Mouse (Mus musculus): Measurements from ENCODE around the gene Nkapd1. TPM values are rescaled to one million over a fixed set of nuclear protein-coding genes. Genes with fewer than 3 reads are reported as not detected.

Nkapd1 gene
- polyA plus RNA-seq, 1 experiment, result 6.4 TPM

DNA sequence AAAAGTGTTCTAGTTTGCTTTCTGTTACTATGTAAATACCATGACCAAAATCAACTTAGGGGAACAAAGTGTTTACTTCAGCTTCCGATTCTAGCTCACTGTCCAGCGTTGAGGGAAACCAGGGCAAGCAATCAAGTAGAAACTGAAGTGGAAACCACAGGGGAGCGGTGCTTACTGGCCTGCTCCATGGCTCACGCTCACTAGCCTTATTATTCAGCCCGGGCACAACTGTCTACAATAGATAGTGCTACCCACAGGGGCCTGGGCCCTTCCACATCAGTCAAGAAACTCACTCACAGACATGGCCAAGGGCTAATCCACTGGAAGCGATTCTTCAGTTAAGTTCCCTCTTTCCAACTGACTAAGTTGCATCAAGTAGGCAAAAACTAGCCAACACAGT, 15.7 kb downstream of the Nkapd1 start:
- Histone ChIP-seq H3K36me3 (ENCODE audit: control insufficient read depth, insufficient read depth, low read length) (peaks cover 1% of the 10 kb centered on the region), H3K4me3 (ENCODE audit: control insufficient read depth, low read depth, low read length) (no peak overlapping the region), H3K27me3 (ENCODE audit: control insufficient read depth, insufficient read depth, low read length) (no peaks in the 10 kb centered on the region), H3K4me1 (ENCODE audit: control insufficient read depth, insufficient read depth, low read length) (peaks cover 5% of the 10 kb centered on the region), H3K27ac (ENCODE audit: control insufficient read depth, insufficient read depth, low read depth, low read length) (no peak overlapping the region)
- TF ChIP-seq CTCF (IDR thresholded peaks at IDR 0.05; ENCODE audit: control insufficient read depth, insufficient read depth, insufficient replicate concordance, low read depth, low read length), result no peak
- no peak for TF ChIP-seq POLR2A (IDR thresholded peaks at IDR 0.05; ENCODE audit: control insufficient read depth, low read depth, low read length)

DNA sequence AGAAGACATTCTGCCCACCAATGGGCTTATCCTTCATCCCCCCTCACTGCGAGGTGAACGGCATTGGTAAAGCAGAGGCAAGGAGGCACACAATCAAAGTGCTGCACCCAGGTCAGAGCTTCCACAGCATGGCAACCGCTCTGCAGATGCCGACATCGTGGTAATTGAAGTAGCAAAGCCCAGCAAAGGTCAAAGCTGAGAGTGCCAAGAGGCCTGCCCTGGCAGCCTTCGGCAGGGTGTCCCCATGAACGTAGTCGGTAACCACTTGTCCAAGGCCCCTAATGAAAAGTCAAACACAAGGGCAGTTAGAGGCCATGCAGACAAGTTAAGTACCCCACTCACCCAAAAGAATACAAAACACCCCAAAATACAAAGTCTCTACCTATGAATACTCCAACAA, 20.3 kb downstream of the Nkapd1 start:
- Histone ChIP-seq H3K27ac (ENCODE audit: control insufficient read depth, insufficient read depth, low read depth, low read length) (no peak overlapping the region), H3K4me3 (ENCODE audit: control insufficient read depth, low read depth, low read length) (no peak overlapping the region), H3K36me3 (ENCODE audit: control insufficient read depth, insufficient read depth, low read length) (peaks cover 2% of the 10 kb centered on the region), H3K27me3 (ENCODE audit: control insufficient read depth, insufficient read depth, low read length) (no peaks in the 10 kb centered on the region), H3K4me1 (ENCODE audit: control insufficient read depth, insufficient read depth, low read length) (peaks cover under 1% of the 10 kb centered on the region; the same call in 1 of the 2 replicates)
- TF ChIP-seq CTCF (IDR thresholded peaks at IDR 0.05; ENCODE audit: control insufficient read depth, insufficient read depth, insufficient replicate concordance, low read depth, low read length) (no peak), POLR2A (IDR thresholded peaks at IDR 0.05; ENCODE audit: control insufficient read depth, low read depth, low read length) (no peak)

DNA sequence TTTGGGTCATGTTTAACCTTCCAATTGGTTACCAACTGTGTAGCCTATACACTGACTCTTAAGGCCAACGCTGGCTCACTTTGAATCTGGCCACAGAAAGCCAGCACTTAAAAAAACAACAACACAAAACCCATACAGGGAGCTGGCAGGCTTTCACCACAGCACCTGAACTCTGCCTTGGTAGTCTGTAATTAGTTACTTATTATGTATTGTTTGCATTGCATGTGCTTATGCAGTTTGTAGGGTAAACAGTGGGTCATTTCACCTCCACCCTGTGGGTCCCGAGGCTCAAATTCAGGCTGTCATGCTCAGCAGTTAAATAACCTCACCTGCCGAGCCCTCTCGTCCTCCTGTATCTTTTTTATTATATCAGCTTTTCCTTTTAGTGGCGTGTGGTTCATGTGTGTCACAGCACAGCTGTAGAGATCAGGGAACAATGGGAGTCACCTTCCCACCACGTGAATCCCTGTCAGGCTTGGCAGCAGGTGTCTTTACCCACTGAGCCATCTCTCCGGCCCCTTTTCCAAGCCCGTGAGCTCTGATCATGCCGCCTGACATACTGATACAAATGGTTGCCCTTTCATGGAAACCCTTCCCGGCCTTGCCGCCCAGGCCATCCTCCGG, 22.4 kb downstream of the Nkapd1 start:
- no peak overlapping the region for H3K4me3 ChIP-seq (ENCODE audit: control insufficient read depth, low read depth, low read length)
- peaks cover 2% of the 10 kb centered on the region; the same call in 1 of the 2 replicates for H3K36me3 ChIP-seq (ENCODE audit: control insufficient read depth, insufficient read depth, low read length)

DNA sequence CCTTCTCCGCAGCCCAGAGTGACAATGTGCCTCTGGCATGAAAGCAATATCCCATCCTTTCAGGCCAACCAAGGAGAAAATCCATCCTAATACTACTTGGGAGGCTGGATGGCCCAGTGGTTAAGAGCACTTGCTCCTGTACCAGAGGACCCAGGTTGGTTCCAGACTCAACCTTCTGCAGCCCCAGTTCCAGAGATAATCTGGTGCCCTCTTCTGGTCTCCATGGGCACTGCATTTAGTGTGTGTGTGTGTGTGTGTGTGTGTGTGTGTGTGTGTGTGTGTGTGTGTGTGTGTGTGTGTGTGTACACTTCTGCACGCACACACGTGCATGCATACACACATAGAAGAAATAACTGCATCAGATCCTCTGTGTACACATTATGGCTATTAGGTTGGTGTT, 23.7 kb downstream of the Nkapd1 start:
- Histone ChIP-seq H3K27me3 (ENCODE audit: control insufficient read depth, insufficient read depth, low read length) (no peaks in the 10 kb centered on the region), H3K27ac (ENCODE audit: control insufficient read depth, insufficient read depth, low read depth, low read length) (no peak overlapping the region), H3K36me3 (ENCODE audit: control insufficient read depth, insufficient read depth, low read length) (peaks cover 2% of the 10 kb centered on the region; the same call in 1 of the 2 replicates), H3K4me3 (ENCODE audit: control insufficient read depth, low read depth, low read length) (no peak overlapping the region), H3K4me1 (ENCODE audit: control insufficient read depth, insufficient read depth, low read length) (no peaks in the 10 kb centered on the region)
- TF ChIP-seq CTCF (IDR thresholded peaks at IDR 0.05; ENCODE audit: control insufficient read depth, insufficient read depth, insufficient replicate concordance, low read depth, low read length) (peak; percentile 33; the same call in 1 of the 2 replicates), POLR2A (IDR thresholded peaks at IDR 0.05; ENCODE audit: control insufficient read depth, low read depth, low read length) (no peak)

More for the DNA sequence above, 22.4 kb downstream of the Nkapd1 start:
- no peak overlapping the region for H3K27ac ChIP-seq (ENCODE audit: control insufficient read depth, insufficient read depth, low read depth, low read length)
- no peak for TF ChIP-seq CTCF (IDR thresholded peaks at IDR 0.05; ENCODE audit: control insufficient read depth, insufficient read depth, insufficient replicate concordance, low read depth, low read length)
- no peak for TF ChIP-seq POLR2A (IDR thresholded peaks at IDR 0.05; ENCODE audit: control insufficient read depth, low read depth, low read length)
- H3K27me3 ChIP-seq (ENCODE audit: control insufficient read depth, insufficient read depth, low read length), result no peaks in the 10 kb centered on the region
- H3K4me1 ChIP-seq (ENCODE audit: control insufficient read depth, insufficient read depth, low read length), result no peaks in the 10 kb centered on the region

DNA sequence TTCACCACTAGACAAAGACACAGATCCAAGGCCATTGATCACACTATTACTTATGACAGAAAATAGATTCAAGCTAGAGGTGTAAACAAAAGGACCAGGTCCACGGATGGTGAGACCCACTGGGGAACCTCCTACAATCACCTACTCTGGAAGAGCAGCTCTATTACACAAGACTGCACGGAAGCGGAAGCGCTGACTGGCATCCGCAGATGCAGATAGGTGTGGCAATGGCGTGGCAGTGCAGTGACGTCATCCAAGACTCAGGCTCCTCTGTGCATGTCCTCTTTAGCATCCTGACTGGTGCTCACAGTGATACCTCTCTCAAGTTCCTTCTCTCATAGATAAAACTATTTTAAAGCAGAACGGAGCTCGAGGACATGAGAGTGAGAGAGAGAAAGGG, 24.3 kb downstream of the Nkapd1 start:
- Histone ChIP-seq H3K4me1 (ENCODE audit: control insufficient read depth, insufficient read depth, low read length) (no peaks in the 10 kb centered on the region), H3K36me3 (ENCODE audit: control insufficient read depth, insufficient read depth, low read length) (peaks cover 2% of the 10 kb centered on the region; the same call in 1 of the 2 replicates), H3K4me3 (ENCODE audit: control insufficient read depth, low read depth, low read length) (no peak overlapping the region), H3K27ac (ENCODE audit: control insufficient read depth, insufficient read depth, low read depth, low read length) (no peak overlapping the region), H3K27me3 (ENCODE audit: control insufficient read depth, insufficient read depth, low read length) (no peaks in the 10 kb centered on the region)
- no peak for TF ChIP-seq CTCF (IDR thresholded peaks at IDR 0.05; ENCODE audit: control insufficient read depth, insufficient read depth, insufficient replicate concordance, low read depth, low read length)
- TF ChIP-seq POLR2A (IDR thresholded peaks at IDR 0.05; ENCODE audit: control insufficient read depth, low read depth, low read length), result no peak

DNA sequence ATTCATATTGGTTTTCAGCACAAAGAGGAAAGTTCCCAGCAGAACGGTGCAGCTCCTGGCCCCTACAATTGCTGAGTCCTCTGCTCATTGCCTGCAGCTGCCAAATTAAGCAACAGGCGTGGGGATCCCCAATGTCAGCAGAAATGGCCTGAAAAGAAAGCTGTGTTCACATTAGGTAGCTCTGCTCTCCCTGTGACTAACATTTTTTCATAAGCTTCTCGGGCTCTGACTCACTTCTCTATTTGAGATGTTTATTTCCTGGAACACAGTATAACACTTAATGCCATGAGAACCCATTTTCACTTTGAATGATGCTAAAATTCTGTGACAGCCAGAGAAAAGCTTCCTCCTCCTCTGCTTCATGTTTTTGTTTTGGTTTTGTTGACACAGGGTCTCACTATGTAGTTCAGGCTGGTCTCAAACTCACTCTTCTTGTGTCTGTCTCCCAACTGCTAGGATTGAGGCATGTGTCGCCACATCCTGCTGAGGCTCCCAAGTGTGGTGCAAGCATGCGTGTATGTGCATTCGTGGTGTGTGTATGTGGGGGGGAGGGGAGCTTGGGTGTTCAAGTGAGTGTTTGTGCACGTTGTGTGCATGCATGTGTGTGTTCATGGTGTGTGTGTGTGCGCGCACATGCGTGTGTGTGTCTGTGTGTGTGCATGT, 26.3 kb downstream of the Nkapd1 start:
- no peaks in the 10 kb centered on the region for H3K36me3 ChIP-seq (ENCODE audit: control insufficient read depth, insufficient read depth, low read length)
- no peaks in the 10 kb centered on the region for H3K27me3 ChIP-seq (ENCODE audit: control insufficient read depth, insufficient read depth, low read length)
- no peak overlapping the region for H3K27ac ChIP-seq (ENCODE audit: control insufficient read depth, insufficient read depth, low read depth, low read length)
- no peaks in the 10 kb centered on the region for H3K4me1 ChIP-seq (ENCODE audit: control insufficient read depth, insufficient read depth, low read length)
- TF ChIP-seq POLR2A (IDR thresholded peaks at IDR 0.05; ENCODE audit: control insufficient read depth, low read depth, low read length) (no peak), CTCF (IDR thresholded peaks at IDR 0.05; ENCODE audit: control insufficient read depth, insufficient read depth, insufficient replicate concordance, low read depth, low read length) (no peak)
- no peak overlapping the region for H3K4me3 ChIP-seq (ENCODE audit: control insufficient read depth, low read depth, low read length)

DNA sequence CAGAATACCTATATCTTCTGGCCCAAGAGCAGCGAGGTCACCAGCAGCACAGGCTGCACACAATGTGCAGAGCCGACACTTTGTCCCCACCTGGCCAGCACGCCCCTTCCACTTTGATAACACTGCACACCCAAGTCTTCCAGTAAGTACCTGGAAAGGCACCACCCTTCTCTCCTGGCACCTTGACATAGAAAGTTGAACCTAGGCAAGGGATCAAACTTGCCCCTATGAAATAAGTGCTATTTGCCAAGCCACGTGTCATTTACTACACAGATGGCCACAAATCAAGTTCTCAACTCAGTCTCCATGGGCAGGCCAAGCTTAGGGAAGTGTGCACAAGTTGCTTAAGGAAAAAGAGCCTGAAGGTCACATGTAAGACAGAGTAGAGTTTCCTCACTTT, 30.3 kb downstream of the Nkapd1 start:
- Histone ChIP-seq H3K4me3 (ENCODE audit: control insufficient read depth, low read depth, low read length) (no peak overlapping the region), H3K27me3 (ENCODE audit: control insufficient read depth, insufficient read depth, low read length) (no peaks in the 10 kb centered on the region), H3K36me3 (ENCODE audit: control insufficient read depth, insufficient read depth, low read length) (no peaks in the 10 kb centered on the region), H3K27ac (ENCODE audit: control insufficient read depth, insufficient read depth, low read depth, low read length) (no peak overlapping the region), H3K4me1 (ENCODE audit: control insufficient read depth, insufficient read depth, low read length) (no peaks in the 10 kb centered on the region; the same call in 1 of the 2 replicates)
- TF ChIP-seq POLR2A (IDR thresholded peaks at IDR 0.05; ENCODE audit: control insufficient read depth, low read depth, low read length), result no peak
- TF ChIP-seq CTCF (IDR thresholded peaks at IDR 0.05; ENCODE audit: control insufficient read depth, insufficient read depth, insufficient replicate concordance, low read depth, low read length), result no peak

Measured in testis, adult 2 months (tissue).